Mouse (Mus musculus) megakaryocyte, embryonic 14.5 days (primary cell): ENCODE measurements around the gene Bcam. TPM values are rescaled to one million over a fixed set of nuclear protein-coding genes. Genes with fewer than 3 reads are reported as not detected.
A peak's percentile ranks its signal among the peaks of the same experiment; 100 is the strongest.

ENCODE experiments used
- H3K27me3 ChIP-seq: replicated peaks from 2 replicates; pipeline ENCODE3; 2012; ENCODE audit warnings: inconsistent platforms
- H3K36me3 ChIP-seq: replicated peaks from 2 replicates; pipeline ENCODE3; 2012; ENCODE audit warnings: low read length, inconsistent platforms, mixed read lengths
- H3K4me1 ChIP-seq: 2 replicates; pipeline ENCODE4 v1.6.1; 2012; ENCODE audit warnings: inconsistent platforms
- H3K4me3 ChIP-seq: replicated peaks from 2 replicates; pipeline ENCODE3; 2012; ENCODE audit warnings: moderate library complexity, mild to moderate bottlenecking, inconsistent platforms
- H3K9me3 ChIP-seq: 2 replicates; pipeline ENCODE4 v1.6.1; 2012; ENCODE audit warnings: inconsistent platforms
- FLI1 ChIP-seq: IDR thresholded peaks from 2 replicates; pipeline ENCODE4 v1.6.1; 2012; ENCODE audit warnings: low read length, inconsistent platforms, mixed read lengths
- GATA1 ChIP-seq: IDR thresholded peaks from 3 replicates; pipeline ENCODE4 v1.6.1; 2012; ENCODE audit warnings: mixed read lengths, low read length, inconsistent platforms, borderline replicate concordance
- polyA plus RNA-seq: library from polyadenylated mRNA; stranded (reverse); fragments of >175 nt; gene quantifications from 2 replicates; pipeline ENCODE4 v1.2.3, GENCODE M21; 2012; ENCODE audit warnings: low replicate concordance; ENCODE audit not compliant: insufficient read depth

Gene Bcam
- polyA plus RNA-seq, 1 experiment, result 0.58 TPM

DNA sequence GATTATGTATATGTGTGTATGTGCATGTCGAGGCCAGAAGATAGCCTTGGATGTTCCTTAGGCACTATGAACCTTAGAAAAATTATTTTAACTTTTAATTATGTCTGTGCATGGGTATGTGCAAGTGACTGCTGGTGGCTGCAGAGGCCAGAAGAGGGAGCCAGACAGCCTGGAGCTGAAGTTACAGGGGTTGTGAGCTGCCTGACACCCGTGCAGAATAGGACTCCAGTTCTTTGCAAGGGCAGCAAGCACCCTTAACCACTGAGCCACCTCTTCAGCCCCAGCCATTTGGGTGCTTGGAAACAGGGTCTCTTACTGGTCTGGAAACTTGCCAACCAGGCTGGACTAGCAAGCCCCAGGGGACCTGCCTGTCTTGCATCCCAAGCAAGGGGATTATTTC lies 15.8 kb downstream of the Bcam start:
- no peak for TF ChIP-seq GATA1
- no peak for TF ChIP-seq FLI1
- H3K4me3 ChIP-seq, result no peak overlapping the region
- H3K36me3 ChIP-seq, result no peaks in the 10 kb centered on the region
- H3K27me3 ChIP-seq, result peaks cover 66% of the 10 kb centered on the region
- peaks cover 7% of the 10 kb centered on the region for H3K9me3 ChIP-seq
- peaks cover 42% of the 10 kb centered on the region for H3K4me1 ChIP-seq

DNA sequence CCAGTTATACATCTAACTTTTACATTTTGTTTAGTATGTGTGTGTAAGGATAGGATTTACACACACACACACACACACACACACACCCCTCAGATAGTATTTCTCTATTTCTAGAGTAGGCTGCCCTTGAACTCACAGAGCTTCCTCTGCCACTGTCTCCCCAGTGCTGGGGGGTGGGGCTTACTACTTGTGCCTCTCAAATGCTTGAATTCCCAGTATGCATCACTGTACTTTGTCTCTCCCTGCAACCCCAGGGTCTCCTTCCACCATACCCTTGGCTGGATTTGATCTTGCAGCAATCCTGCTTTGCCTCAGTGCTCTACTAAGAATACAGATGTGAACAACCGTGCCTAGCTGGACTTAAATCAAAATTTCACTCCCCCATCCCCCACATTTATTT lies 16.8 kb downstream of the Bcam start:
- no peaks in the 10 kb centered on the region for H3K36me3 ChIP-seq
- H3K9me3 ChIP-seq, result peaks cover 7% of the 10 kb centered on the region
- no peak overlapping the region for H3K4me3 ChIP-seq
- H3K4me1 ChIP-seq, result peaks cover 51% of the 10 kb centered on the region
- TF ChIP-seq FLI1 (no peak), GATA1 (no peak)
- peaks cover 65% of the 10 kb centered on the region for H3K27me3 ChIP-seq

DNA sequence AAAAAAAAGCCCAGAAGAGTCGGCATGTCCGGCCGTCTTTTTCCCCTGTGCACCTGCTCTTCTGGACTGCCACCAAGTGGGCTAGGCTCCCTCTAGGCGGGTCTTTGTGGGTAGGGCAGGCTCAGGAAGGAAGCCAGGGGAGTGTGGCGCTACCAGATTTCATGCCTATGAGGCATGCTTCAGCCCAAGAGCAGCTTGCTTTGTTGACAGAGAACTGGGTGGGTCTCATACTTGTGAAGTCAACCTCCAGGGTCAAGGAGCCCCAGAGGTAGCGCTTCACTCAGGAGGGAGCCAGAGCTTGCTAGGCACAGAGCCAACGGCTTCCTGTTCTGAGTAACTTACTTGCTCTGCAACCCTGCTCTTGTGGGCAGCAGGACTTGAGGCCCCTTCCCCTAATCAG lies 17.2 kb downstream of the Bcam start:
- Histone ChIP-seq H3K4me1 (peaks cover 56% of the 10 kb centered on the region), H3K4me3 (no peak overlapping the region), H3K9me3 (peaks cover 7% of the 10 kb centered on the region), H3K36me3 (no peaks in the 10 kb centered on the region), H3K27me3 (peaks cover 65% of the 10 kb centered on the region)
- TF ChIP-seq GATA1, result no peak
- TF ChIP-seq FLI1, result no peak

DNA sequence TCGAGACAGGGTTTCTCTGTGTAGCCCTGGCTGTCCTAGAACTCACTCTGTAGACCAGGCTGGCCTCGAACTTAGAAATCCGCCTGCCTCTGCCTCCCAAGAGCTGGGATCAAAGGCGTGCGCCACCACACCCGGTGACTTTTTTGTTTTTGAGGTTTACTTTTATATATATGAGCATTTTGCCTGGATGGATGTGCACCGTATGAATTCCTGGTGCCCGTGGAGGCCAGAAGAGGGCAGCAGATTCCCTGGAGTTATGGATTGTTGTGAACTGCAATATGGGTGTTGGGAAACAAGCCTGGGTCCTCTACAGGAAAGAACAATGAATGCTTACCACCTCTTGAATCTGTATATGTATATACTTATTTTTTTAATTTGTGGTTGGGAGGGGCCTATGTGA lies 18.2 kb downstream of the Bcam start:
- Histone ChIP-seq H3K9me3 (peaks cover 7% of the 10 kb centered on the region), H3K36me3 (no peaks in the 10 kb centered on the region), H3K4me1 (peaks cover 63% of the 10 kb centered on the region), H3K27me3 (peaks cover 67% of the 10 kb centered on the region), H3K4me3 (no peak overlapping the region)
- TF ChIP-seq GATA1 (no peak), FLI1 (no peak)

DNA sequence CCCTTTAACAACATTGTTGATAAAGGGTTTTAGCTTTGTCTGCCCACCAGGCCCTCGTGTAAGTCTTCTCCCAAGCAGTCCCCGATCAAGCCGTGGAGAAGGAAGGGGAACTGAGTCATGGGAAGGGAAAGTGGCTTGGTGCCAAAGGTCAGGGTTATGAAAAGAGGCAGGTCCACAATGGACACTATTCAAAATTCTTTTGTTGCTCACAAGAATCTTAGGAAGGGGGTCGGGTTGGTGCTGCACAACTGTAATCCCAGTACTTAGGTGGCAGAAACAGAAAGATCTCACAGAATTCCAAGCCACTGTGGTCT lies 19.8 kb downstream of the Bcam start:
- TF ChIP-seq GATA1 (no peak), FLI1 (no peak)
- Histone ChIP-seq H3K4me1 (peaks cover 55% of the 10 kb centered on the region), H3K9me3 (peaks cover 7% of the 10 kb centered on the region), H3K4me3 (no peak overlapping the region), H3K36me3 (no peaks in the 10 kb centered on the region), H3K27me3 (peaks cover 71% of the 10 kb centered on the region)

DNA sequence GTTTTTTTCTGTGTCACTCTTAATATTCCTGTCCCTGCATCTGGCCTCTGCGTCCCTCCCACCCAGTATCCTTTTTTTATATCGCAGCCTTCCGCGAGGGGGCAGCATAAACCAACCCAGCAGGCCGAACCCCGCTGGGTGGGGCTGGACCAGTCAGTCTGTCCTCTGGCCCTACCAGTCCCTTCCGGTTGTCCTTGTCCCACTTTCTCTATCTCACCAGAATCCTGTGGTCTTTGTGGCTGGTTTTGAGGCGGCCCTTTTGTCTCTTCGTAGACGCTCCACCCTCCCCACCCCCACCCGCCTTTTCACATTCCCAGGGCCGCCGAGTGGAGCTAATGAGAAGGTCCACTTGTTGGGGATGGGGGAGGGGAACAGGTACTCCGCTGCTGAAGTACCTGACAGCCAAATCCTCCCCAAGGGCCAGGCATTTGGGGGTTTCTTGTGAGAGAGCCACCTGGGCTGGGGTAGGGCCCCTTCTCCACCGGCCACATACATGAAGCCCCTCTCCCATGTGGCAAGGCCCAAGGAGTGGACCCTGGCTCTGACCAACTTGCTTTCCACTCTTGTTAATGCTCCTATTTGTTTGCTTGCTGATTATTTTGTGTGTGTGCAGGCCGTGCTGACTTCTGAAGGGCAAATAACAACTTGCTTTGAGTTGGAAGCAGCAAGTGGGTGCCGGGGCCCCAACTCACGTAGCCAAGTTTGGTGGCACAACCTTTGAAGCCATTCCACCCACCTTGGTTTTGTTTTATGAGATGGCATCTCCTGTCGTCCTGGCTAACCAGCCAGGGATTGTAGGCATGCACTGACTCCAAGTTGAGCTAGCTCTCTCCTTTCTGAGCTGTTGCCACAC lies 20.4 kb downstream of the Bcam start, which contains the start of gene Nectin2:
Gene Nectin2 (minus strand): TSS at position 267 of the 853 bp plus-strand sequence.
- Histone ChIP-seq H3K27me3 (peaks cover 71% of the 10 kb centered on the region), H3K4me3 (peak within 1 kb of the TSS; percentile 91), H3K4me1 (peaks cover 49% of the 10 kb centered on the region), H3K9me3 (peaks cover 6% of the 10 kb centered on the region), H3K36me3 (no peaks in the 10 kb centered on the region)
- TF ChIP-seq FLI1 (no peak), GATA1 (no peak)

DNA sequence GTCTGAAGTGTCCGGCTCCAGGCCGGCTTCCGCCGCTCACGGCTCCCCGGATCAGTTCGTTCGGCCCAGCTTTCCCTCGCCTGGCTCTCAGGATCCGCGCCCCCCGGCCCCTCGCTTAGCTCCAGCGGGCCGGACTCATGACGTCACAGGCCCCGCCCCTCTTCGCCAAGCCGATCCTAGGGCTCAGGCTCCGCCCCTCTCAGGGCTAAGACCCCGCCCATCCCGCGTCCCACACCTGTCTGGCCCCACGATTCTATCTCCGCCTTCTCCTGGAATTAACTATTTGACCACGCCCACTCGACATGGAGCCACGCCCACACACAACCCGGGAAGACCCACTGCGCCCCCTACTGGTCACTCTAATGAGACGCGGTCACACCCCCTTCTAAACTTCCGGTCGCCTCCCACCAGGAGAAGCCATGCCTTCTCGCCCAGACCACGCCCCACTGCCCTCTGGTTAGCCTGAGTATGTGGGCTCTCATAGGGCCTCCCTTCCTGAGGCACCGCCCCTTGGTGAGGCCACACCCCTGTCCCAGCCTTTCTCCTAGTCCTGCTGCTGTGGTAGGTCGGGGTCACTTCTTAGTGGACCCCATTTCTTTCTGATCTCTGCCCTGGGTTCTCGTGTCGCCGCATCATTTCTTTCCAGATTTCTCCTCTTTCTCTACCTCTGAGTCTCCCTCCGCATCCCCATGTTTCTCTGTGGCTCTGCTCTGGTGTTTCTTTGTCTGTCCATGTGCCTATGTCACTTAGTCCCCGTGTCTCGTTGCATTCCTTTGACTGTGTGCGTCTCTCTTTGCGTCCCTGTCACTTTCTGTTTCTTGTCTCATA lies 21.2 kb downstream of the Bcam start:
- H3K36me3 ChIP-seq, result no peaks in the 10 kb centered on the region
- H3K9me3 ChIP-seq, result no peaks in the 10 kb centered on the region
- H3K4me3 ChIP-seq, result peak overlapping the region; percentile 91
- peaks cover 74% of the 10 kb centered on the region for H3K27me3 ChIP-seq
- TF ChIP-seq FLI1, result no peak
- TF ChIP-seq GATA1, result no peak
- peaks cover 49% of the 10 kb centered on the region for H3K4me1 ChIP-seq

DNA sequence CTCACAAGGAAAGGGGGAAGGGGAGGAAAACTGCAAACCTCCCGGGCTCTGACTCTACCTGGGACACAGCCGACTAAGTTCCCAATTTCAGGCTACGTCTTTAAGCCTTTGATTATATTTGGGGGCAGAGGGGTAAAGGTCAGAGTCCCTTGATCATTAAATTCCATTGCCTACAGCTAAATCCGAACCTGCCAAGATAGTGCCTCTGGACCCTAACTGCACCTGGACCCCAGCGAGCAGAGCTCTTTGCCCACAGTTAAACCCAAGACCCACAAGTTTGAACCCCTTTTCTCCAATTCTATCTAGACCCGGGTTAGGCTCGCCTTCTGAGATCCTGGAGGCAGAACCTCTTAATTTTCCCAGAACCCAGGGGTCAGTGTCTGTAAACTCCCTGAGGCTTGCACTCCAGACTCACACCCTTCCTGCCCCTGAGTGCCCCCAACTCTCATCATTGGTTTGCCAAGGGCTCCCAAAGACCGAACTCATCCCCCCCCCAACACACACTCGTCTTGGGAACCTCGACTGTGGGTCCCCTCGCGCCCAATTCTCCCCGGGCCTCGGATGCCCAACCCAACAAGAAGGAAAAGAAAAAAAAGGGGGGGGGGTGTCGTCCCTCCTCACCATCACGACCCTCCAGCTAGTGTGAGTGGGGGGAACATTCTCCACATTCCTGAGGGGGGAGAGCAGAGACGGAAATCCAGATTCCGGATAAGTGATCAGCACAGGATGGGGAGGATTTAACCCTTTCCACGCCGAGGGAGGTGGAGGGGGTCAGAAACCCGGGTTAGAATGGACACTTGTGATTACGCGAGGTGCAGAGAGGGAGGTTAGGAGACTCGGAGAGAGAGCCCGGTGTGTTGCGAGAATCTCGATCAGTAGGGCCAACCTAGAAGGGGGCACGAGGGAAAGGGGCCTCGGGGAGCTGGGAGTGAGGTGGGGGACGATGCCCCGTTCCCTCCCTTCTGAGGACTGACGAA lies 22.3 kb downstream of the Bcam start:
- H3K36me3 ChIP-seq, result no peaks in the 10 kb centered on the region
- TF ChIP-seq FLI1 (no peak), GATA1 (no peak)
- peaks cover 41% of the 10 kb centered on the region for H3K4me1 ChIP-seq
- peak overlapping the region; percentile 91 for H3K4me3 ChIP-seq
- H3K9me3 ChIP-seq, result no peaks in the 10 kb centered on the region
- peaks cover 74% of the 10 kb centered on the region for H3K27me3 ChIP-seq
